Mouse (Mus musculus) bone marrow macrophage, adult 2 months (primary cell): ENCODE results near the gene Rbm47.

ENCODE experiments used
- CTCF ChIP-seq: IDR thresholded peaks from 2 replicates; pipeline ENCODE4 v1.5.1; 2012; ENCODE audit warnings: low read depth, mild to moderate bottlenecking, low read length, moderate library complexity
- POLR2A ChIP-seq: IDR thresholded peaks from 2 replicates; pipeline ENCODE4 v1.6.1; 2012; ENCODE audit warnings: mild to moderate bottlenecking, low read depth, low read length, borderline replicate concordance

GRCm38 (mm10) chr5:66156431-66156962, 16.4 kb downstream of the Rbm47 start:
- TF ChIP-seq CTCF (no peak), POLR2A (no peak)
